Mouse (Mus musculus) mouse embryonic stem cell (cell line): ENCODE data around the gene Cep70.

Experiments used
- in situ Hi-C, 2 experiments: fragments of 300-500 bp; cut with MboI; formaldehyde crosslinking; loops; 1 replicate in 1 of 2; 3 replicates in 1 of 2; pipeline ENCODE4 v1.14.3; 2019 to 2020; ENCODE audit warnings: low sequenced_read_pairs in 2 of 2, low pct_unique_long_range_greater_than_20kb in 1 of 2, mixed read lengths in 1 of 2; ENCODE audit not compliant: unreplicated experiment in 1 of 2

Cep70 gene

GRCm38 (mm10) chr9:99243190-99243894, at the start of gene Cep70:
Gene Cep70 (plus strand): TSS chr9:99243367.
- in situ Hi-C loops = loop anchor here in 1 of 2 experiments (10.0 kb wide), 1 partner anchor 179 kb away; no protein-coding TSS in a partner anchor

GRCm38 (mm10) chr9:99212643-99213042, 30.5 kb upstream of the Cep70 start:
- in situ Hi-C loops = no loop called here

GRCm38 (mm10) chr9:99216182-99216581, 27.0 kb upstream of the Cep70 start:
- in situ Hi-C loops = no loop called here

DNA sequence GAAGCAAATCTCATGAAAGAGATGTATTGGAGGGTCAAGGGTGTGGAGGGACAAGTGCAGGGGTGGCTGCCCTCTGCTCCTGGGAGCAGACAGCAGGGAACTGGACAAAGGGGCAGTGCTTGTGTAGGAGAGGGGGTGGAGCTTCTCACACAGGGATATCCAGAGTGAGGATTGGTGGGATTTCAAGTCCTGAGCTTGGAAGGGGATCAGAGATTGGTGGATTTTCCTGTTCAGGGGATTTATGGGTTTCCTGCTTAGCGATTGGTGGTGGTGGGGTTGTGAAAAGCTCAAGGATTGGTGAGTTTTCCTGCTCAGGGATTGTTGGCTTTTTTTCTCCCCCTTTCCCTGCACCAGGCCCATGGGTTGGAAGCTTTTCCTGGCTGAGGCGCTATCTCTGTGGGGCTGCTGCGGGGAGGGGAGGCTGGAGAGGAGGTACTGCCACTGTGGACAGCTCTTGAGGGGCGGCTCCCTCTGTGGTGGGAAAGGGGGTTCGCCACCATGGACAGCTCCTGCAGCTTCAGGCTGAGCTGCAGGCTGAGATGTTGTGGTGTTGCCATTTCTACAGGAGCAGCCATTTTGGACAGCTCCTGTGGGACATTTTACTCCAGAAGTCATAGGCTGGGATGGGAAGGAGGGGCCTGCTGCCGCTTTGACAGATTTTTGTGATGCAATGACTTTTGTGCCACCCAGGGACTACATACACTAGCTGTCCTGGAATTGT, 25.0 kb upstream of the Cep70 start:
- in situ Hi-C loops = no loop called here

GRCm38 (mm10) chr9:99221636-99222035, 21.5 kb upstream of the Cep70 start:
- in situ Hi-C loops = no loop called here

DNA sequence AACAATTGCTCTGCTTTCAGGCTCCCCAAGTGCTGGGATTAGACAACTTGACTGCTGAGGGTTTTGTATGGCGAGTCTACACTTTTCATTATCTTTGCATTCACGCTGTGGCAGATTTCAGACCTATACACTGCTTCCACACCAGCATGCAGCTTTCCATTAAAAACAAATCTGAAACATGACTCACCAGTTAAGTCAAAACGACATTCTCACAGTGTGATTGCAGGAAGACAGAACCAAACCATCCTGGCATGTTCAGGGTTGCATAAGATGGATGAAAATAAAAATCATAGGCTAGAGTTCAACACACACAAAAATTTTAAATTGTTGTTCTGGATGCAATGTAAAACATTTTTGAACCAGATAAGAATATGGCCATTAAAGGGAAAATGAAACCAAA, 18.6 kb upstream of the Cep70 start:
- in situ Hi-C loops = no loop called here

- in situ Hi-C loops = no loop called here
These were observed 13.7 kb upstream of the Cep70 start for GRCm38 (mm10) chr9:99229450-99229849.

DNA sequence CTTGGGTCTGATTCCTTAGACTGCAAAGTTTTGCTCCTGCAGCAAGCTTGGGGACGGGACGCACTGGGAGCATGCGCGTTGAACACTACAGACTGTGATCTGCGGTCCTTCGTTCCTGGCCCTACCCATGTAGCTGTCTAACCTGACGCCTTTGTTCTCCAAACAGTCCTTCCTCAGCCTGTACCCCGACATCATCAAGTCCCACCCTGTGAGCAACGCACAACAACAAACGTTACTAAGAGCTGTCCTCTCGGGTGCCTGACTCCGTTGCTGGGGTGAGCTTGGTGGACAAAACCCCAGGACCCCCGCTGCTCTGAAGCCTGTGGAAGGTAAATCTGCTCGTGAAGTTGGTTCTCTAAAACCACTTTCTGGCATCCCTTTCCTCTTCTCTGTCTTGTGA, 6.0 kb upstream of the Cep70 start, which contains the start of gene Faiml:
Gene Faiml, minus strand, starts transcription at position 101 of the 400 bp plus-strand sequence.
- in situ Hi-C loops = no loop called here

GRCm38 (mm10) chr9:99238276-99238675, 4.9 kb upstream of the Cep70 start:
- in situ Hi-C loops = no loop called here

DNA sequence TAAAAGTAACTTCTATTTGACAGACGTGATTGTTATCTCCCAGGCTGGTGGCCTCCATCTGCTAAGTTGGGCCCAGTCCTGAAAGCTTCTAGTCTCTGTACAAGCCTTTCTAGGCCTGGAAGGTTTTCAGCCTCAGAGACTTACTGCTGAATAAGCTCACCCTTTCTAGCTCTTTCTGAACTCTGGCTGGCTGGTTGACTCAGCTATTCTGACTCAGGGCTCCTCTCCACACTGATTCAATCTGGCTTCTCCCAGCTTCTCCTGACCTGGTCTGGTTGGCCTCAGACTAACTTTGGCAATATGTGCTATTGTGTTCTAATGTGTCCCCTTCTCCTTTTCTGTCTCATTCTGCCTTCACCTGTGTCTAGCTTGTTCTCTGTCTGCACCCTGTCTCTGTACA, 3.9 kb upstream of the Cep70 start:
- in situ Hi-C loops = no loop called here

DNA sequence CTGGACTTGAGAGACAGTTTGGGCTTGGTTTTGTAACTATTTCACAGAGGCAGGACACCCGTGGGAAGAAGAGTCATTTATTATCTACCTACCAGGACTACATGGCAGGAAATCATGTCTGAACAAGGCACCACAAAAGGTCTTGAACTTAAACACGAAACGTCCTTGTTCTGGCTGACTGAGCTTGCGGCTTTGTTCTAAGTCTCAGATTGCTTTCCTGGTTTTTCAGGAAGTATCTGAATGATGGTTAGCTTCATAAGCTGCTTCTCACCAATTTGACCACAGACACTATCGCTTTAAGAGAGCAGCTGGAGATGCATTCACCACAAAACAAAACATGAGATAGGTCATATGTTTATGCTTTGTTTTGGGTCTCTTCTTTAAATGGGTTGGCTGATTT, 2.6 kb upstream of the Cep70 start:
- in situ Hi-C loops = loop anchor here in 1 of 2 experiments (10.0 kb wide), 1 partner anchor 176 kb away; no protein-coding TSS in a partner anchor

DNA sequence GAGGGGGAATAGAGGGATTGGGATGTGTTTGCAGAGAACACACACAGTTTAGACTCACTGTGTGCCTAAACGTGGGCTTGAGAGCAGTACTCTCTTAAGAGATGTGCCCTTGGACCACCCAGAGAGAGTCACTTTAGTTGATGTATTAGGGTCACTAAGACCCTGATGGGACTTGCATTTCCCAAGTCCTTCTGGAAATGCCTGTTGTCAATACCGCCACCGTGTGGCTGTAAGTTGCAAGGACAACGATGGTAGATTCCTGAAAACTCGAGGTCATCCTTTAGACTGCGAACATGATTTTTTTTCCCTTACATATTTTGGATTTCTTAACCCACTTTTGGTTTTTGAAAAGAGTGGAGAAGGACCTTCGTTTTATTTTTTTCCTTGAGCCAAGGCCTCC, 1.1 kb upstream of the Cep70 start:
- in situ Hi-C loops = loop anchor here in 1 of 2 experiments (10.0 kb wide), 1 partner anchor 177 kb away; no protein-coding TSS in a partner anchor

DNA sequence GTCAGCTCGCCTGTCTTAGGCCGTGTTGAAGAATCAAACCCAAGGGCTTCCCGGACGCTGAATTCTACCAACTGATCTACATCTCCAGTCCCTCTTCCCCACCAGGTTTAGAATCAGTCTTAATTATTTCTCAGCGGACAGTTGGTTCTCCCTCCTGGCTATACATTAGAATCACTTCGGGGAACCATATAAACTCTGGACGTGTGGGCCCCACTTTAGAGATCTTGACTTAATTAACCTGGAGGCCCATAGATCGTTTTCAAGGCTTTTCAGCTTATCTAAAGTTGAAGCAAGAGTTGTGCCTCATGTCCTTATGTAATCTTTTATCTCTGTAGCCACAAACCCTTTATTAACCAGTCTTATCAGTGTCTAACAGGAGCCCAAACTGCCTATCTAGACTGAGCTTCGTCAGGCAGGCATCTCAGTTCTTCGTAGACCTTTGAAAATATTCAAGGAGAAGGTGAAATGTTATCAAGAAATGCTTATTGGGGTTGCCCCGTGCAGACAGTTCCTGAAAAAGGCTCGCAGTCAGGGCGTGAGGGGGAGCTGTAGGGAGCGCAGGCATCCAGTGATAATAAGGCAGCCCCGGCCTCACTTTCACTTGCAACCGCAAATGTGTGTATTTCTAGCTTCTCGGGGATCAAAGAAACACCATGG, 506 bp upstream of the Cep70 start:
- in situ Hi-C loops = loop anchor here in 1 of 2 experiments (10.0 kb wide), 1 partner anchor 178 kb away; no protein-coding TSS in a partner anchor

- in situ Hi-C loops = loop anchor here in 1 of 2 experiments (10.0 kb wide), 1 partner anchor 179 kb away; no protein-coding TSS in a partner anchor
These were observed 727 bp downstream of the Cep70 start for GRCm38 (mm10) chr9:99243895-99244293.

GRCm38 (mm10) chr9:99248304-99248703, 5.1 kb downstream of the Cep70 start:
- in situ Hi-C loops = loop anchor here in 1 of 2 experiments (10.0 kb wide), 1 partner anchor 184 kb away; no protein-coding TSS in a partner anchor

GRCm38 (mm10) chr9:99248906-99249305, 5.7 kb downstream of the Cep70 start:
- in situ Hi-C loops = loop anchor here in 1 of 2 experiments (10.0 kb wide), 1 partner anchor 184 kb away; no protein-coding TSS in a partner anchor

- in situ Hi-C loops = no loop called here
These were observed 10.7 kb downstream of the Cep70 start for GRCm38 (mm10) chr9:99253861-99254260.

- in situ Hi-C loops = no loop called here
These were observed 13.0 kb downstream of the Cep70 start for GRCm38 (mm10) chr9:99256206-99256605.

DNA sequence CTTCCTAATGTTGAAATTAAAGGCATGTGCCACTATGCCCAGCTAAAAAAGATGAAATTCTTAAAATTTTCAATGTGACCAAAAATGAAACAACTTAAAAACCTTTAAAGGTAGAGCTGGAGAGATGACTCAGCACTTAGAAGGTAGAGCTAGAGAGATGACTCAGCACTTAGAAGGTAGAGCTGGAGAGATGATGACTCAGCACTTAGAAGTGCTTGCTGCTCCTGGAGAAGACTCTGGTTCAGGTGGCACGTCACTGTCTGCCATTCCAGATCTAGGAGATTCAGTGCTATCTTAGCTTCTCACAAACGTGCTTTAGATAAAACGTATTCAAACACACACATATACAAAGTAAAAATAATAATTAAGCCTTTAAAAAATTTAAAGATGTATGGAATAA, 13.7 kb downstream of the Cep70 start:
- in situ Hi-C loops = no loop called here
